Mouse (Mus musculus): Measurements from ENCODE around the gene Vstm5.

GRCm38 (mm10) chr9:15237516-15238296 lies 1.1 kb upstream of the Vstm5 start:
- no peak for TF ChIP-seq CTCF (IDR thresholded peaks at IDR 0.05; ENCODE audit: low read depth)
- TF ChIP-seq EP300 (optimal IDR thresholded peaks at IDR 0.05), result no peak

All from stomach, postnatal 0 days (tissue).